Mouse (Mus musculus) hindlimb bud, embryonic 11.5 days (tissue): Measurements from ENCODE around the gene Mettl8.

Experiments
- DNase-seq: peaks from one replicate; pipeline ENCODE4 v3.0.0-alpha.2; 2012; ENCODE audit warnings: low read depth, low spot score; ENCODE audit errors: extremely low spot score

Mettl8 gene

GRCm38 (mm10) chr2:70990196-70990595 lies 65.2 kb downstream of the Mettl8 start:
- no peak for DNase-seq

DNA sequence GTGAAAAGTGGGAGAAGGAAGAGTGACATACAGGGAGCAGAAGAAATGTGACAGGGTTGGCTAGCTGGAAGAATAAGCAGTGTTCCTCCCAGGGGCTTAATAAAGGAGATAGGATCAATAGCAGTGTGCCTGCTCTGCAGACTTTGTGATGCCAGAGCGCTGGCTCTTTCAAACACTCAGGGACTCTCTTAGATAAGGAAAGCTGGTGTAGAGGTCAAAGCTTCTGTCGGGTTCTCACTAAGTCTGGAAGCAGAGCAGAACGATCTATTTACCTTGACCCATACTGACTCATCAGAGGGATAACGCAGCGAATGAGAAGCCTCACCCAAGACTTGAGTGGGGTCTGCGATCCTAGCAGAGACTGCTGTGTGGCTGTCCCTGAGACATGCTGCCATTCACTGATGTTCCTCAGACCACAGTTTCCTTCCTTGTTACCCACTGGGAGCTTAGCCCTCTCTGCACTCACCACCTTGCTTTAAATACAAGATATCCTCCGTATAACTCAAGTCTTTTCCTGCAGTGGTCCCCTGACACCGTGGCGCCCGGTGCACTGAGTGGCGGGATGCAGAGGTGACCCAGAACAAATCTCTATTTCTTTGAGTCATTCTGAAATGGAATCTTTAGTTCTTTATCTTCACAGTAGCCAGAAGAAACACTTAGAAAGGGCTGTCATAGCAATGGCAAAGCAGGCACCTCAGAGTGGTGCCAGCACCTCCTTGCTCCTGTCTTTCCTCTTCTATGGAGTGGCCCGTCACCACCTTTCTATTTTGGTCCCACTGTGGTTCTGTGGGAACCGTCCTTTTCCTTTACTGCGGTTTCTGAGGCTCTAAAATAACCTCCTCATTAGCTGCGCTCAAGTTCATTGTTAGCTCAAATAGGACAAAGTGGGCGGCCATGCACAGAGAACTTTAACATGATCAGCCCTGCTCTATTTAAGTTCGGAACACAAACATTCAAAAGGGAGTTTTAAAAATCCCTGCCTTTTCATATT lies 65.9 kb downstream of the Mettl8 start:
- DNase-seq: no peak

DNA sequence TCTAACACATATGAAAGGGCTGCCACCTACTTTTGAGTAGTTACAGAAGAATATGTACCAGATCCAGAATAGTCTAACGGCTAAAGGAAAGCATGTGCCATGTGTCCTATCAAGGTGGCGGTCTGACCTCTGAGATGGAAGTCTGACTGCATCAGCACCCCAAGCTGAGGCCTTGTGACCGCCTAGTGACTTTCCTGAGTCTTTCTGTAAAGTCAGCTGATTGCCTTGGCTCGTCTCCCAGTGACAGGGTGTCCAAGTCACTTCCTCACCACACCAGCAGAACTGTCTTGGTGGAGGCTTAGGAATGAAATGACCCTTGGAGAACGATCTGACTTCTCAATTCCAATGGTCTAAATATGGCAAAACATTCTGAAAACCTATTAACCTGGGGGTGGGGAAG lies 77.1 kb downstream of the Mettl8 start:
- DNase-seq: no peak

DNA sequence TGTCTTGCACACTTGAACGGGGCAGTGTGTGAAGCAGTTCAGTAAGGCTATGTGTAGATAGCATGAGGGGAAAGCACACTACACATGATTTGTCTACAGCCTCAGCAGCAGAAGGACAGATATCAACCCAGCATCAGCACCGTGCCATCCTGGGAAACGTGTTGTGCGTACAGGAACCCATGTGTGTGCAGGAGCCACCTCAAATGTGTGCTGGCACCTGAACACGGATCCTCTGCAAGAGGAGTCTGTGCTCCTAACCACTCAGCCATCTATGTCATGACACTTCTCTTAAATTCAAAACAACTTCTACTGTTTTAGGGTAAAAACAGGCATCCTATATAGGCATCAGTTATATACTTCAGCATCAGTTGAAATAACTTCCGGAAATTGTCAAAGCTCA lies 80.6 kb downstream of the Mettl8 start:
- no peak for DNase-seq

DNA sequence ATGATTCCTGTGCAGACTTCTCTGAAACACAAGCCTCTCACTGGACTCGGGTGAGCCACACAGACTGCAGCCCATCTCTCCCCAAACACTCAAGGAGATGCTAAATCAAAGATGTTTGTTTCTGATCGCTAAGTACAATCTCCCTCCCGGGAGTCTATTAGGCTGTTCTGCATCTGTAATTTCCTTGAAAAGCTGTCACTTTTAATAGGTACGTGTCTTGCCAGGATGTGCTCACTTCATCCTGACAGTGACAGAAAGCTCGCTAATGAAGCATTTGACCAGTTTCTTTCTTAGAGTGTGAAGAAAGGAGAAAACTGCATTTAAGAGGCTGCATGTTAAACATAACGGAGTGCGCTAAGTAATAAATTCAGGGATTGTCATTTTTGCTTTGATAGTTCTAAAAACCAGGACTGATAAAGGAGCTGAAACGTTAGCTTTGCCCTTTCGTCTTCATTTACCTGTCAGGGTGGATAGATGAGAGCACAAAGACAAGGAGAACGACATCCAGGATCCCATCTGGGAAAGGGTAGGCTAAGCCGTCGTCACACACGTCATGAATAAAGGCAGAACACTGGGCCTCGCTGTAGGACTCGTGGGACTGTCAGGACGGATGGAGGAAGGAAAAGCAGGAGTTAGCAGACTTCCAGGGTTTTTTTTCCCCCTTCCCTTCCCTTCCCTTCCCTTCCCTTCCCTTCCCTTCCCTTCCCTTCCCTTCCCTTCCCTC lies 82.4 kb downstream of the Mettl8 start:
- DNase-seq: no peak

DNA sequence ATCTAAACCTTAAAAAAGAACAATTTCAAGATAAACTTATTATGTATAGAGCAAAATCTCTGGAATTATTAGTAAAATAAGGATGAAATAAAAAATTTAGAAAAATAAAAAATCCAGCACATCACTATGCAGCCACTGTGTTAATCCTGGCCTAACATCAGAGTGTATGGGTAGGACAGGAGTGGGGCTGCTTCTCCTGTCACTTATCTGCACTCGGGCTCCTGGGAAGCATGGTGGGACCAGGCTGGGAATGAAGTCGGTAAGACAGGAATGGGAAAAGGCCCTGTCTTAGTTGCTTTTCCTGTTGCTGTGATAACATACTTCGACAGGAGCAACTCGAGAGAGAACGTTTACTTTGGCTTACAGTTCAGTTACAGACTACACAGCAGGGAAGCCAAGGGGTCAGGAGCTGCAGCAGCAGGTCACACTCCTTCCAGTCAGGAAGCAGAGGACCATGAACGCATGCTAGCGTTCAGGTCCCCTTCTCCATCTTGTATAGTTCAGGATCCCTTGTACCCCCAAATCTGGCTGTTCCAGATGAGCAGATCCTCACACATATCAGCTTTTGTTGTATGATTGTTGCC lies 85.1 kb downstream of the Mettl8 start:
- DNase-seq: no peak

GRCm38 (mm10) chr2:70968305-70968704 lies 87.1 kb downstream of the Mettl8 start:
- DNase-seq: no peak

GRCm38 (mm10) chr2:70967216-70967615 lies 88.2 kb downstream of the Mettl8 start:
- no peak for DNase-seq

- no peak for DNase-seq
These were observed 90.6 kb downstream of the Mettl8 start for GRCm38 (mm10) chr2:70964809-70965208.

- no peak for DNase-seq
These were observed 92.5 kb downstream of the Mettl8 start for GRCm38 (mm10) chr2:70962921-70963320.

- no peak for DNase-seq
These were observed 94.1 kb downstream of the Mettl8 start for GRCm38 (mm10) chr2:70961086-70961941.

GRCm38 (mm10) chr2:70960090-70960489 lies 95.3 kb downstream of the Mettl8 start:
- DNase-seq: no peak

- no peak for DNase-seq
These were observed 96.0 kb downstream of the Mettl8 start for GRCm38 (mm10) chr2:70959337-70959736.

- DNase-seq: no peak
These were observed 96.8 kb downstream of the Mettl8 start for GRCm38 (mm10) chr2:70958536-70958935.

DNA sequence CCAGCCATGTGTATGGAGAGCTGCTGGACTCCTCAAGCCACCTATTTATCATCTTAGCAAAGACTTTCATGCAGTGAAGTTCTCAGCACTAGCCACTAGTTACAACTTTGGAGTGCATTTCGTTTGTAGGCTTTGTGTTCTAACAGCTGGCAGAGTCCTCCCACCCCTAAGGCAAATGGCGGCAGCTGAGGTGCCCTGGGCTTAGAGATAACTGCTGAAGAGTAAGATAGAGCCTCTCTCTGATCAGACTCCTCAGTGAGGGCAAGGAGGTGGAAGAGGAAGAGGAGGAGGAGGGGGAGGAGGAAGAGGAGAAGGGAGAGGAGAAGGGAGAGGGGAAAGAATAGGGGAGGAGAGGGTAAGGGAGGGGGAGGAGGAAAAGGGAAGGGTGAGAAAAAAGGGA lies 101.8 kb downstream of the Mettl8 start:
- no peak for DNase-seq

DNA sequence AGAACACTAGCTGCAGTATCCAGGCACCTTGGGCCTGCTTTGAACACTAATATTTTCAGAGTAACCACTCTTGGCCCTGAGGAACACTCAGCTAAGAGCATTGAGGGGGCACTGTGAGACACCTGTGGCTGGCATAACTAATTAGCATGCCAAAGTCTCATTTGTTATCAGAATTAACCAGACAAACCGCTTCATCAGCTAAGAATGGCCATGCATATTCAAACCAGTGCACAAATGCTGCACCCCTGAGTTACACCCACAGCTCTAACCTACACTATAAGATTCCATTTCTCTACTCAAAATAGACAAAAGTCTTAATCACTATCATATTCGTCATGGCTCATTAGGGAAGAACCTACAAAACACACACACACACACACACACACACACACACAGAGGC lies 103.4 kb downstream of the Mettl8 start:
- DNase-seq: no peak

- DNase-seq: no peak
These were observed 110.7 kb downstream of the Mettl8 start for GRCm38 (mm10) chr2:70944511-70945305.

DNA sequence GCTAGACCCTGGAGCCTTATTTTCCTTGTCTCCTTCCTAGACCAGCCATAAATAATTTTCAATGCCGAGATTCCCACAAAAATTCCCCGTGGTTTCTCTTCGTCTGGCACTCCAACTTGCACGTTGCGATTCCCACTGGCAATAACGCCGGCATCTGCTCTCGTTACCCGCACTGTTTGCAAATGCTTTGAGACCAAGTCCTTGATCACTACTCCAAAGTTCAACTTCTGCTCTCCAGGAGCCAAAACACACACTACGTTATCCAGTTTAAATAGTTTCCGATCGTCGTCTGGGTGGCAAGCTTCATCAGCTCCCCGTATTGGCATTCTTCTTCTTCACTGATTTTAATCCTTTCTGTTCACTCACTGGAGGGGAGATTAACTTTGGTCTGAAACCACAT lies 114.6 kb downstream of the Mettl8 start:
- no peak for DNase-seq

DNA sequence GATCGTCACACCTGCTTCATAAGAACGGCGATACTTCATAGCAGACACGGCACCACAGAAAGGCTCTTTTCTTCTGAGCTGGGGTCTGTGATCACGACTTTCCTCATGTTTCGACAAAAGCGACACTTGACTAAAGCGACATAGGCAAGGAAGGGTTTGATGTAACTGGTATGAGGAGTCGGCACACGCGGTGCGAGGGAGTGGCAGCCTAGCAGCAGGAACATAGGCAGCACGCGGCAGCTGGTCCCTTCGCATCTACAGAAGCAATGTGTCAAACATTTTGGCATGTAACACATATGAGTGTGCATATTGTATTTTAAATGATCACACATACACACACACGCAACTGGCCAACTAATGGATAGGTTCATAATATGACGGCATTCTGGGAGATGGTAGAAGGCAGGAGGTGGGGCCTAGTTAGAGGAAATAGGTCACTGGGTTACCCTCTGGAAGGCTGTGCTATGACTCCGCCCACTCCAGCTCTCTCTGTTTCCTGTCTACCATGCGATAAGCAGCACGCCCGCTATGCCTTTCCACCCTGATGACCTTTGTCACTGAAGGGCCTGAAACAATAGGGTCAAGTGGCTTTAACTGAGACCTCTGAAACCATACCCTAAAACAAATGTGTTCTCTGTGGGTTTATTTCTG lies 116.4 kb downstream of the Mettl8 start:
- DNase-seq: no peak
